Mouse (Mus musculus) cerebral cortex, adult 2 months (tissue): ENCODE measurements around the gene Klf6.

ENCODE experiments used
- WGBS: fragments of 180-500 bp; shearing (Covaris S2); methylation state at CpG from one replicate; pipeline ENCODE4 v1.1.7; 2018; 5-methylcytosine and 5-hydroxymethylcytosine counted together

Klf6 gene

GRCm38 (mm10) chr13:5899021-5899420 is 37.7 kb downstream of the Klf6 start:
- WGBS: 73% methylated on average over 1 of the region's 1 CpGs

GRCm38 (mm10) chr13:5899641-5900040 is 38.4 kb downstream of the Klf6 start:
- 56% methylated on average over 3 of the region's 3 CpGs for WGBS

GRCm38 (mm10) chr13:5913201-5913600 is 51.9 kb downstream of the Klf6 start:
- 81% methylated on average over 3 of the region's 3 CpGs for WGBS

- 96% methylated on average over 4 of the region's 4 CpGs for WGBS
These were observed 58.7 kb downstream of the Klf6 start for GRCm38 (mm10) chr13:5919966-5920365.
